Mouse (Mus musculus) G1E-ER4 (cell line): ENCODE measurements at regions not wholly inside any gene's neighbourhood (a gene's known extent, or its start where the extent isn't known, plus 50 kb on each side); places are given as distances from the start of the nearest gene placed in this dataset.

Experiments used
- GATA1 ChIP-seq: IDR thresholded peaks from one replicate; pipeline ENCODE4 v1.8.0; 2012; ENCODE audit warnings: low read length, inconsistent platforms

DNA sequence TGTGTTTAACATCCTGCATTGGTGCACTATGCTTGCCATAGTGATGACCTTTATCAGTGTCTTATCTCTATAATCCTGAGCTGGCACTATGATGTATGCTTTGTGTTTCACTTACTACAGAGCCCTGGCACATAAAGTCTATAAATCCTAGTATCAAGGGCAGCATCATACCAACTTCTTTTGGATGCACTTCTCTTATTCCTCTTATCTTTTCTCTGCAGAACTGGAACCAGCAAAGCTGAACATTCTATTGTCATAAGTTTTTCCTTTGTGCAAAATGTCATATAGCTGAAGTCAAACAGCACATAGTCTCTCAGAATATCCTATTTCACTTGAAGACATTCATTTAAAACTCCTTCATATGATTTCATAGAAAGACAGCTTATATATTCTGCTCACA is 563.3 kb upstream of the Foxg1 start:
- TF ChIP-seq GATA1: no peak

DNA sequence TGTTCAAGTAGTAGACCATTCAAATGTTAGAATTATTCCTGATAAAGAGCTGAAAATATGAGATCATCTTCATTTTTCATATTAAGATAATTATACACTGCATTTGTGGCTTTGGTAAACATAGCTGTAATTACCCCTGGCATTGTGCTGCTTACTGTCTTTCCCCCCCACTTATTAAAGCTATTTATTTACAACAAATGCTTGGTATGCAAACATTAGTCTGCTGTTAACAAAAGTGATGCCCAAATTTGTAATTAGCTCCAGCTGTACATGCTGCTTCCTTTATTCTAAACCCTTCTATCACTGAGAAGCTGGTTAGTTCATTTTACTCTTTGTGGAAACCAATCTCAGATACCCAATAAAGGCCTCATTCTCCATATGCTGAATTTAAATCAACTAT is 562.3 kb upstream of the Foxg1 start:
- TF ChIP-seq GATA1: no peak

DNA sequence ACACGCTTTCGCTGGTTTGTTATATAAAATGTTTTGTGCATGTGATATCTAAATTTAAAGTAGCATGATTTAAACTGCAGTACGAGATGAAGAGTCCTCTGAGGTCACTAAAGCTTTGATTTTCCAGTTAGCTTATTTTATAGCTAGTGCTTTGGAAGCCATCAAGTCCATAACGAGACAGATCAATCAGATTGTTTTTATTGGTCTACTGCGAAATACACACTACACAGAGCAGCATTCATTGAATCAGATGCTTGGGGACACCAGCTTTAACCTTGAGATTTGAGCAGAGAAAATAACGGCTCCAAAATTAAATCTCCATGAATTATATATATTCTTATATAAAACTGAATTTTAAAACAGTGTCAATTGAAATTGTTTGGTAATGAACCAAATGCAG is 556.2 kb upstream of the Foxg1 start:
- TF ChIP-seq GATA1: no peak

DNA sequence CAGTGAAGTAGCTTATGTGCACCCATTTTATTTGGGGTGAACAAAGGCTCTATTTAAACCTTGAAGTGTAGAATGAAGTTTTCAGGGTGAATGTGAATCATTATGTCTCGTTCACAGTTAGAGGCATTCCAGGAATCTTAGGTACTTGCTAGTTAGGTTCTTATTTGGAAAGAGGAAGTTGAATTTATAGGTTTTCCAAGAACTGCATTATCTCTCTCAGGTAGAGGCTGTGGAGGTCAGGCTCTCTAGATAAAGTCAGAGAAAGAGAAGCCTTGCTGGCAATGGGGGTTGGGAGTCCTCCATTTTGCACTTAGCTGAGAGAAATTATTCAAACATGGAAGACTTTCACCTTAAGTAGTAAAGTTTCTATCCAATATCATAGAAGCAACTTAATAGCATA is 528.4 kb upstream of the Foxg1 start:
- peak; percentile 77 for TF ChIP-seq GATA1

DNA sequence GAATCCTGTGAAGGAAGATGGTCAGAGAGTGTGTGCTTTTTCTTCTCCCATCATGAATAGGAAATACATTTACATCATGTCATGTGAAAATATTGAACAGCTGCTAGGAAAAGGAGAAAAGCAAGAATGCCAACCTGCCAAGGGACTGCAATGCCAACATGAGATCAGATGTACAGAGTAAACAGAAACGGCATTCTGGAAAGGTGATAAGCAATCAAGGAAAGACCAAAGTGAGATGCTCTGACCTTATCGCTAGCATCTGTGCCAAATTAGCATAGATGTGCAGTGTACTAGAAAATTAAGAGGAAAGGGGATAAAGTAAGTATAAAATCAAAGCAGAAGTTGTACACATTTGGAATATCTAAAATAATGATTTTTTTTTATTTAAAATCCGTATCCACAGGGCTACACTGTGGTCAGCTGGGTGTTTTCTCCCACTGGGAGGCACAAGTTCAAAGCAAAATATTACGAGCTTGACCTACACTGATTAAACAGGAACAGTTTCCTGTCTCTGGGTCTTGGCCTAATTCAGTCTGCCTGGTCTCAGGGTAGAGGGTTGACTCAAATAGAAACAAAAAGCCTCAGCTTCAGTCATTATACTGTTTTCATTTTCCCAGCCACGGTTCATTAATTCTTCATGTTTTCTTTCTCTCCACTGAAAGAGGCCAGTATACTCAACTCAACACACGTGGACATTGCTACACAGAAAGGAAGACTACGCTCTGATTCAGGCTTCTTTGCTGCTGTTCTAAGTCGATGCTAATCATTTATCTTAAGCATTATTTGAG is 504.0 kb upstream of the Foxg1 start:
- no peak for TF ChIP-seq GATA1
